Mouse (Mus musculus) forebrain, postnatal 0 days (tissue): ENCODE data around the gene Fam72a. TPM values are rescaled to one million over a fixed set of nuclear protein-coding genes. Genes with fewer than 3 reads are reported as not detected.

Experiments
- ATAC-seq: fragments of 200-750 bp; cut with Nextera tagmentation; 2 replicates; pipeline ENCODE4 v1.8.0; 2017; ENCODE audit warnings: mild to moderate bottlenecking, moderate library complexity
- DNase-seq: peaks from one replicate; pipeline ENCODE4 v3.0.0-alpha.2; 2015
- H3K27ac ChIP-seq: fragments of 300-500 bp; sonication (generic); 2 replicates; pipeline ENCODE4 v1.5.1; 2014; ENCODE audit warnings: low read depth, mild to moderate bottlenecking, antibody characterized with exemption, low read length, moderate library complexity, mixed read lengths
- H3K27me3 ChIP-seq: fragments of 300-500 bp; sonication (generic); 2 replicates; pipeline ENCODE4 v1.6.1; 2014; ENCODE audit warnings: mild to moderate bottlenecking, low read length, mixed read lengths; ENCODE audit not compliant: insufficient read depth
- H3K36me3 ChIP-seq: fragments of 300-500 bp; sonication (generic); 2 replicates; pipeline ENCODE4 v1.6.1; 2014; ENCODE audit warnings: mild to moderate bottlenecking, moderate library complexity; ENCODE audit not compliant: insufficient read depth
- H3K4me1 ChIP-seq: fragments of 300-500 bp; sonication (generic); 2 replicates; pipeline ENCODE4 v1.6.1; 2014; ENCODE audit warnings: antibody characterized with exemption; ENCODE audit not compliant: insufficient read depth
- H3K4me2 ChIP-seq: fragments of 300-500 bp; sonication (generic); 2 replicates; pipeline ENCODE4 v1.6.1; 2014; ENCODE audit warnings: low read depth, mild to moderate bottlenecking, moderate library complexity
- H3K4me3 ChIP-seq: fragments of 300-500 bp; sonication (generic); 2 replicates; pipeline ENCODE4 v1.5.1; 2014; ENCODE audit warnings: low read depth, low read length, mixed read lengths
- H3K9ac ChIP-seq: fragments of 300-500 bp; sonication (generic); 2 replicates; pipeline ENCODE4 v1.6.1; 2014; ENCODE audit warnings: mild to moderate bottlenecking
- H3K9me3 ChIP-seq: fragments of 300-500 bp; sonication (generic); 2 replicates; pipeline ENCODE4 v1.6.1; 2016; ENCODE audit warnings: low read length
- CTCF ChIP-seq: sonication (generic); IDR thresholded peaks from 2 replicates; pipeline ENCODE4 v1.5.1; 2016; ENCODE audit warnings: antibody characterized with exemption, control low read depth, low read depth
- WGBS: fragments of 180-500 bp; shearing (Covaris S2); extraction: QIAGEN DNeasy Blood & Tissue Kit; methylation state at CpG from one replicate; pipeline ENCODE4 v1.1.7; 2014; 5-methylcytosine and 5-hydroxymethylcytosine counted together
- microRNA-seq, 2 experiments: library from miRNA; unstranded; fragments of <30 nt; microRNA quantifications; one replicate each; pipeline ENCODE4; 2016
- polyA plus RNA-seq: library from polyadenylated mRNA; unstranded; fragments of >200 nt; fragmentation: Nextera tagmentation; extraction: Ambion mirVana; gene quantifications from 2 replicates; pipeline ENCODE4 v1.2.1, GENCODE M21; 2015
- total RNA-seq: library from RNA; depleted of rRNA; stranded (reverse); fragments of >200 nt; gene quantifications from 2 replicates; pipeline ENCODE4 v1.2.3, GENCODE M21; 2014; rRNA removed

Gene Fam72a
- total and polyA plus RNA-seq, 2 experiments from 2014 or later, result 0.86 to 1.5 TPM

DNA sequence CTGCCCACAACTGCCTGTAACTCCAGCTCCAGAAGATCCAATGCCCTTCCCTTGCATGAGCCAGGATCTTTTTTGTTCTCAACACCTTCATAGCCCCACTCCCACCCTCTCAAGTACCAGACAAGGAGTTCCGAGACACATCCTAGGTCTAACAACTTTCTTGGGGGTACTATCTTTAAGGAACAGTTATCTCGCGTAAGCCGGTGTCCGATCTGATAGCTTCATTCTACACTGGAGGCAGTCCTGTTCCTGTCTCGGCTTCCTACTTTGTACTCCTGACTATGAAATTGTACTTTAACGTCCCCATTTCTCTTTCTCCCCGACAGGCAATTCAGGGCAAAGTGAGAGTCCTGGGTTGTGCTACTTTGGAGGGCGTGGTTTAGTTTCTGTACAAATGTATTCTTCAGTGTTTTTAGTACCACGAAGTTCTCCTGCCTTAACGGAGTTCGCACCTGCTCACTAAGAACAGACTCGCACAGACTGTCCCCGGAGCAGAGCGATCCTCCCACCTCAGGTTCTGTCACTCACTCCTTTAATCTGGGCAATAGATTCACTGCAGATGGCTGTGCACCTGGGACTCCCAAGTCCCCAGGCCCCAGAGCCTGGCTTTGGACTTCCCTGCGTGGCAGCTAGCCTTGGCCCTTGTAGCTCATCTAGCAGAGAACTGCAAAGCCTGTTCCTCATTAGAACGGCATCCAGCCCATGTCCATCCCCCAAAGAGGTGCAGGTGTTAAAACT is 51.4 kb downstream of the Fam72a start:
- Histone ChIP-seq H3K27me3 (no peaks in the 10 kb centered on the region), H3K27ac (no peak overlapping the region; the same call in 1 of the 2 replicates), H3K4me2 (no peak overlapping the region), H3K9ac (no peak overlapping the region), H3K4me3 (no peak overlapping the region), H3K36me3 (no peaks in the 10 kb centered on the region), H3K9me3 (no peaks in the 10 kb centered on the region), H3K4me1 (0 out of 2 replicates have a peak, but pooled peaks cover 3% of the 10 kb centered on the region)
- TF ChIP-seq CTCF, result no peak
- DNase-seq (peak; percentile 26), ATAC-seq (no peak)
- 66% methylated on average over 17 of the region's 17 CpGs for WGBS

DNA sequence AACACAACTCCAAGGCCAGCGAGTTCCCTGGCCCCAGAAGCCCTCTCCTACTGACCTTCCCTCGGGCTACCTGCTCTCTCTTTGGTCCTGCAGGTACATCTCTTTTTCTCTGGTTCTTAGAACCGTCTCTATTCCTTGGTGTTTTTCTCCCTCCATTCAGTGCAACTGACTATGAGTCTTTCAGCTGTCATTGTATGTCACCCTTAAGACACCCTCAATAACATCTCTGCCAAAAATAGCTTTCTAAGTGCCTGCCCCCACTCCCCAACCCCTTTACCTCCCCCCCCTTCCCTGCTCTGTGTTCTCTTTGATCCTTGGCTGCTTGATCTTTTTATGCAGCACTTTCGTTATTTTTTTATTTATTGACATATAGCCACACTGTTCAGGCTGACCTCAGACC is 52.7 kb downstream of the Fam72a start:
- whole genome bisulfite sequencing, result 43% methylated on average over 4 of the region's 4 CpGs
- ATAC-seq, result peak; percentile 84; the same call in 1 of the 2 replicates
- Histone ChIP-seq H3K4me2 (no peak overlapping the region), H3K9ac (no peak overlapping the region), H3K36me3 (no peaks in the 10 kb centered on the region), H3K27ac (peak overlapping the region; percentile 71), H3K4me3 (no peak overlapping the region), H3K4me1 (0 out of 2 replicates have a peak, but pooled peaks cover 3% of the 10 kb centered on the region), H3K27me3 (no peaks in the 10 kb centered on the region), H3K9me3 (no peaks in the 10 kb centered on the region)
- no peak for DNase-seq
- TF ChIP-seq CTCF, result no peak

DNA sequence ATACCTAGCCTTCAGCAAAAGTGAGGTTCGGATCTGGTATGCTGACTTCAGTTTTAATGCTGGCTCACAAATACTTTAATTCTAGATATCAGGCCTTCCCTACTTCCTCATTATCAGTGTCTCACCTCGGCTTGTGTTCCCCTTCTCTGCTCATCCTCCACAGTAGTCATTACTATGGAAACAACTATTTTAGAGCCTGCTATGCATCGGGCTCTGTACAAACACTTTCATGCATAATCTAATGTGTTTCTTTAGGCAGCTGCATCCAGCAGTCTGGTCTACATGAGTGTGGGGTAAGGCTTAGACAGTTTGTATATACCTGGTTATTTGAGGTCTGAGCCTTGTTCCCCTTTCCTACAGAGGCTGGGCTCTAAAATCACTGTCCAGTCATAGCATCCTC is 55.9 kb downstream of the Fam72a start:
- no peak overlapping the region for H3K4me2 ChIP-seq
- ATAC-seq, result peak; percentile 53
- H3K36me3 ChIP-seq, result no peaks in the 10 kb centered on the region
- H3K4me3 ChIP-seq, result no peak overlapping the region
- H3K27me3 ChIP-seq, result no peaks in the 10 kb centered on the region
- H3K9me3 ChIP-seq, result no peaks in the 10 kb centered on the region
- H3K4me1 ChIP-seq, result 0 out of 2 replicates have a peak, but pooled peaks cover 3% of the 10 kb centered on the region
- DNase-seq, result peak; percentile 40
- H3K27ac ChIP-seq, result no peak overlapping the region
- H3K9ac ChIP-seq, result no peak overlapping the region
- 81% methylated on average over 3 of the region's 3 CpGs for WGBS
- TF ChIP-seq CTCF, result no peak

DNA sequence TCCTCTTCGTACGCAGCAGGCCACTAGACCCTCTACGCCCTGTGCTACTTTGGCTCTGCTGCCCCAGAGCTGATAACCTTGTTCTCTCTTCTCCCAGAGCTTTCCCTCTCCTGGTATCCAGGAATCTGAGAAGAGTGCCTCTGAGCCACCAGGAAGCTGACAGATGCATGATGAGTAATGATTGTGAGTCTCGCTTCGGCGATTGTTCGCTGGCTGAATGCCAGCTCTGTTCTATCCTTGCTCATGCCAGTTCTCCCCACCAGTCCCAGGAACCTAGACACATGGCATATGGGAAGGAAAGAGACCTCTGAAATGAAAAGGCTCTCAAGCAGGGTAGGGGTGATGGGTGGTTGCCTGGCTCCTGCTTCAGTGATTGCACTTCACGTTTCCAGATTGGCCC is 59.1 kb downstream of the Fam72a start:
- peak; percentile 36 for DNase-seq
- TF ChIP-seq CTCF, result no peak
- WGBS, result 59% methylated on average over 8 of the region's 8 CpGs
- ATAC-seq, result no peak
- H3K9me3 ChIP-seq, result no peaks in the 10 kb centered on the region
- H3K9ac ChIP-seq, result no peak overlapping the region
- no peak overlapping the region for H3K4me3 ChIP-seq
- H3K27ac ChIP-seq, result no peak overlapping the region
- no peaks in the 10 kb centered on the region for H3K4me1 ChIP-seq
- H3K36me3 ChIP-seq, result no peaks in the 10 kb centered on the region
- no peaks in the 10 kb centered on the region for H3K27me3 ChIP-seq
- no peak overlapping the region for H3K4me2 ChIP-seq

Small RNA genes within 50 kb of the gene (microRNA-seq; reads per million reads assigned to microRNA genes)
- 0 reads per million in 2 experiments for gene Gm24273

Other genes starting within 250 kb of the Fam72a start
- 1.9 and 2.6 TPM in 2 replicates for gene Ikbke, start 248.3 kb upstream of the Fam72a start, total RNA-seq
- gene Ikbke, start 248.3 kb upstream of the Fam72a start, polyA plus RNA-seq, result 0.65 and 0.73 TPM in 2 replicates
- 61.1 and 68.4 TPM in 2 replicates for gene Srgap2, start 551 bp upstream of the Fam72a start, total RNA-seq
- 17.0 and 28.1 TPM in 2 replicates for gene Srgap2, start 551 bp upstream of the Fam72a start, polyA plus RNA-seq
- not detected in 2 replicates for gene Avpr1b, start 71.3 kb downstream of the Fam72a start, total RNA-seq
- not detected in 2 replicates for gene Avpr1b, start 71.3 kb downstream of the Fam72a start, polyA plus RNA-seq
- 0.23 and 0.57 TPM in 2 replicates for gene Ctse, start 110.4 kb downstream of the Fam72a start, total RNA-seq
- 0.08 TPM in 1 of 2 replicates, not detected in the other for gene Ctse, start 110.4 kb downstream of the Fam72a start, polyA plus RNA-seq
- gene Rab7b, start 160.8 kb downstream of the Fam72a start, total RNA-seq, result 0.29 and 0.85 TPM in 2 replicates
- gene Rab7b, start 160.8 kb downstream of the Fam72a start, polyA plus RNA-seq, result 1.3 and 1.9 TPM in 2 replicates
- gene Slc26a9, start 216.1 kb downstream of the Fam72a start, total RNA-seq, result 0.08 and 0.67 TPM in 2 replicates
- 0.09 and 0.15 TPM in 2 replicates for gene Slc26a9, start 216.1 kb downstream of the Fam72a start, polyA plus RNA-seq